Mouse (Mus musculus) kidney, adult 2 months (tissue): ENCODE data around the gene Rapgef3. TPM values are rescaled to one million over a fixed set of nuclear protein-coding genes. Genes with fewer than 3 reads are reported as not detected.

ENCODE experiments used
- DNase-seq: peaks from one replicate; pipeline ENCODE4 v3.0.0; 2021
- H3K27ac ChIP-seq: fragments of 200-500 bp; 2 replicates; pipeline ENCODE4 v1.5.1; 2012; ENCODE audit warnings: low read depth, low read length, control low read depth, inconsistent platforms; ENCODE audit not compliant: insufficient read depth
- H3K27me3 ChIP-seq: fragments of 200-500 bp; replicated peaks from 2 replicates; pipeline ENCODE4 v1.6.1; 2012; ENCODE audit warnings: mild to moderate bottlenecking, moderate library complexity, low read length, inconsistent platforms; ENCODE audit not compliant: control insufficient read depth, insufficient read depth
- H3K36me3 ChIP-seq: fragments of 200-500 bp; 2 replicates; pipeline ENCODE4 v1.6.1; 2012; ENCODE audit warnings: mild to moderate bottlenecking, moderate library complexity, low read length, inconsistent platforms; ENCODE audit not compliant: control insufficient read depth, insufficient read depth
- H3K4me1 ChIP-seq: fragments of 200-500 bp; 2 replicates; pipeline ENCODE4 v1.6.1; 2011; ENCODE audit warnings: low read length; ENCODE audit not compliant: control insufficient read depth, insufficient read depth
- H3K4me3 ChIP-seq: fragments of 200-500 bp; 2 replicates; pipeline ENCODE4 v1.5.1; 2011; ENCODE audit warnings: mild to moderate bottlenecking, low read depth, low read length, control low read depth; ENCODE audit not compliant: insufficient read depth
- CTCF ChIP-seq: fragments of 200-500 bp; conservative IDR thresholded peaks from 2 replicates; pipeline ENCODE4 v1.5.1; 2011; ENCODE audit warnings: low read depth, mild to moderate bottlenecking, control low read depth, low read length, moderate library complexity, mixed read lengths; ENCODE audit not compliant: insufficient read depth, insufficient read length
- POLR2A ChIP-seq: fragments of 200-500 bp; IDR thresholded peaks from one replicate; pipeline ENCODE4 v1.6.1; 2011; ENCODE audit warnings: low read depth, low read length, control low read depth
- WGBS: fragments of 180-500 bp; shearing (Covaris S2); methylation state at CpG from one replicate; pipeline ENCODE4 v1.1.7; 2018; 5-methylcytosine and 5-hydroxymethylcytosine counted together
- polyA plus RNA-seq: library from polyadenylated mRNA; depleted of rRNA; stranded (reverse); fragments of >200 nt; gene quantifications from 2 replicates; pipeline ENCODE4 v1.2.3, GENCODE M21; 2012

Rapgef3 gene
- polyA plus RNA-seq, 1 experiment, result 136 TPM

GRCm38 (mm10) chr15:97812126-97812525, 44.4 kb upstream of the Rapgef3 start:
- no peak for TF ChIP-seq CTCF
- TF ChIP-seq POLR2A, result no peak
- peak overlapping the region; percentile 89 for H3K27ac ChIP-seq
- H3K4me1 ChIP-seq, result peaks cover 36% of the 10 kb centered on the region
- no peaks in the 10 kb centered on the region for H3K27me3 ChIP-seq
- DNase-seq, result peak; percentile 93
- no peak overlapping the region for H3K4me3 ChIP-seq
- WGBS, result 16% methylated on average over 6 of the region's 6 CpGs
- H3K36me3 ChIP-seq, result no peaks in the 10 kb centered on the region

DNA sequence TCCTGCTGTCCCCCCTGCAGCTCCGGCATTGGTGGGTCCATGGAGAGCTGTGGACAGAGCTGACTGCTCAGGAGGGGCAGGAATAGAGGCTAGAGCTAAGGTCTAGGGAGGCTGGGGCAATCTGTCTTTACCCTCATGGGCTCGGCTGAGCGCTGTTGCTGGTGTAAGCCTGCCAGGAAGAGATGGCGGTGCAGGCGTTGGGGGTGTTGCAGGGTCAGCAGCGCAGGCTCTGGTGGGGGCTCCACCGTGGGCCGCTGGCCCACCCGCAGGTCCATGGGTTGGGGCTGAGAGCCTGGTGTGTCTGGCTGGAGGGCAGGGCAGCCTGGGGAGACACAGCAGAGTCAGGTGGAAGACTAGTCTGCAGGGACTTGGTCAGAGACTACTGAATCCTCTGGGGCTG, 43.5 kb upstream of the Rapgef3 start:
- Histone ChIP-seq H3K27me3 (no peaks in the 10 kb centered on the region), H3K36me3 (no peaks in the 10 kb centered on the region), H3K27ac (peak overlapping the region; percentile 89; the same call in 1 of the 2 replicates), H3K4me3 (no peak overlapping the region), H3K4me1 (peaks cover 36% of the 10 kb centered on the region)
- DNase-seq, result no peak
- WGBS, result 80% methylated on average over 9 of the region's 9 CpGs
- TF ChIP-seq CTCF, result no peak
- TF ChIP-seq POLR2A, result no peak

- Histone ChIP-seq H3K36me3 (no peaks in the 10 kb centered on the region), H3K27ac (no peak overlapping the region), H3K4me1 (peaks cover 33% of the 10 kb centered on the region), H3K27me3 (no peaks in the 10 kb centered on the region), H3K4me3 (no peak overlapping the region)
- 93% methylated on average over 5 of the region's 5 CpGs for WGBS
- no peak for DNase-seq
- TF ChIP-seq CTCF (no peak), POLR2A (no peak)
These were observed 42.6 kb upstream of the Rapgef3 start for GRCm38 (mm10) chr15:97810399-97810798.

DNA sequence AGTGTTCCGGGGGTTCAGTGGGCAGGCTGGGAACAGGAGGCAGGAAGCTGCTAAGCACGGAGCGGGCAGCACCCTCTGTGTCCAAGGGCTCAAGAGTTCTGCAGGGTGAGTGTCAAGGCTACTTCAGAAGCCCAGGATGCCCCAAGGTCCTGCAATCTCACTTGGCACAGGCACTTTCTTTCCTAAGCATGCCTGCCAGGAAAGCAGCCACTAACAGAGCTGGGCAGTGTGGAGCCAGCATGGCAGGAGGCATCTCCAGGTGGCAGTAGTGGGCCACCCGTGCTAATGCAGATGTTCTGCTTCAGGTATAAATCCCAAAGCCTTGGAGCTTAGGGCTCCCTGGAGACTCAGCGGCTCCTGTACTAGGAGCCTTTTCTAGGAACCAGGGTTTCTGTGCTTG, 42.2 kb upstream of the Rapgef3 start:
- H3K27ac ChIP-seq, result no peak overlapping the region
- no peak overlapping the region for H3K4me3 ChIP-seq
- 68% methylated on average over 5 of the region's 5 CpGs for WGBS
- H3K4me1 ChIP-seq, result peaks cover 28% of the 10 kb centered on the region
- peak; percentile 85 for DNase-seq
- peak; percentile 76 for TF ChIP-seq CTCF
- TF ChIP-seq POLR2A, result no peak
- H3K36me3 ChIP-seq, result no peaks in the 10 kb centered on the region
- H3K27me3 ChIP-seq, result no peaks in the 10 kb centered on the region

DNA sequence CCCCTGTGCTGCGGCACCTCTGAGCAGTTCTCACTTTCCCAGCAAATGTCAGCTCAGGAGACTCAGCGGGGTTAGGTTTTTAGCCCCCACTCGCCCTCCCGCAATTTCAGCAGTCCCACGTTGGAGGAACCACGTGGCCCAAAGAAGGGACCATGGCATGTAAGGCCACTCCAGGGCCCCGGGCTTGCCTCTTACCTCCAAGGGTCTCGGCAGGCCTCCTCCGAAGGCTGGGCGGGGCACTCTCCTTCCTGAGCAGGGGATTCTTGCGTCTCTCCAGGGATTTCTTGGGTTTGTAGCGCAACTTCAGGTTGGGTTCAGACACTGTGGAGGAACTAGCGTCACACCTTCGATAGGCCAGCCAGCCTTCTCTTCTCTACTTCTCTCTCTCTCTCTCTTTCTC, 41.4 kb upstream of the Rapgef3 start:
- Histone ChIP-seq H3K4me1 (peaks cover 23% of the 10 kb centered on the region), H3K27ac (no peak overlapping the region), H3K36me3 (no peaks in the 10 kb centered on the region), H3K4me3 (no peak overlapping the region), H3K27me3 (no peaks in the 10 kb centered on the region)
- TF ChIP-seq CTCF (no peak), POLR2A (no peak)
- no peak for DNase-seq
- WGBS, result 89% methylated on average over 14 of the region's 14 CpGs

GRCm38 (mm10) chr15:97808532-97808931, 40.8 kb upstream of the Rapgef3 start:
- Histone ChIP-seq H3K36me3 (no peaks in the 10 kb centered on the region), H3K27me3 (no peaks in the 10 kb centered on the region), H3K4me3 (no peak overlapping the region), H3K4me1 (peaks cover 17% of the 10 kb centered on the region), H3K27ac (no peak overlapping the region)
- TF ChIP-seq POLR2A, result no peak
- no peak for TF ChIP-seq CTCF
- 88% methylated on average over 14 of the region's 14 CpGs for WGBS
- DNase-seq, result no peak

- 87% methylated on average over 12 of the region's 12 CpGs for WGBS
These were observed 40.1 kb upstream of the Rapgef3 start for GRCm38 (mm10) chr15:97807867-97808266.

More at GRCm38 (mm10) chr15:97807867-97808266, 40.1 kb upstream of the Rapgef3 start:
- no peak overlapping the region for H3K27ac ChIP-seq
- no peak for DNase-seq
- TF ChIP-seq POLR2A, result no peak
- no peak for TF ChIP-seq CTCF
- no peaks in the 10 kb centered on the region for H3K36me3 ChIP-seq
- peaks cover 10% of the 10 kb centered on the region for H3K4me1 ChIP-seq
- no peaks in the 10 kb centered on the region for H3K27me3 ChIP-seq
- no peak overlapping the region for H3K4me3 ChIP-seq
